Mouse (Mus musculus) midbrain, embryonic 16.5 days (tissue): ENCODE measurements around the gene Tmem43. TPM values are rescaled to one million over a fixed set of nuclear protein-coding genes. Genes with fewer than 3 reads are reported as not detected.

Source experiments
- ATAC-seq: fragments of 200-750 bp; cut with Nextera tagmentation; 2 replicates; pipeline ENCODE4 v1.8.0; 2017; ENCODE audit warnings: moderate TSS enrichment
- H3K27ac ChIP-seq: fragments of 300-500 bp; sonication (generic); 2 replicates; pipeline ENCODE4 v1.5.1; 2014; ENCODE audit warnings: mild to moderate bottlenecking, low read length, mixed read lengths
- H3K27me3 ChIP-seq: fragments of 300-500 bp; sonication (generic); 2 replicates; pipeline ENCODE4 v1.6.1; 2014; ENCODE audit warnings: low read depth, low read length, mixed read lengths; ENCODE audit not compliant: control insufficient read depth, insufficient read depth
- H3K36me3 ChIP-seq: fragments of 300-500 bp; sonication (generic); 2 replicates; pipeline ENCODE4 v1.6.1; 2014; ENCODE audit warnings: mild to moderate bottlenecking, low read length, moderate library complexity, mixed read lengths; ENCODE audit not compliant: control insufficient read depth, insufficient read depth
- H3K4me1 ChIP-seq: fragments of 300-500 bp; sonication (generic); 2 replicates; pipeline ENCODE4 v1.6.1; 2014; ENCODE audit warnings: mild to moderate bottlenecking, low read length, mixed read lengths; ENCODE audit not compliant: control insufficient read depth, insufficient read depth
- H3K4me2 ChIP-seq: fragments of 300-500 bp; sonication (generic); 2 replicates; pipeline ENCODE4 v1.6.1; 2014; ENCODE audit warnings: mild to moderate bottlenecking, low read length, mixed read lengths
- H3K4me3 ChIP-seq: fragments of 300-500 bp; sonication (generic); 2 replicates; pipeline ENCODE4 v1.5.1; 2014; ENCODE audit warnings: low read depth, mild to moderate bottlenecking, low read length, moderate library complexity, mixed read lengths
- H3K9ac ChIP-seq: fragments of 300-500 bp; sonication (generic); 2 replicates; pipeline ENCODE4 v1.6.1; 2014; ENCODE audit warnings: low read depth, low read length, mixed read lengths
- H3K9me3 ChIP-seq: fragments of 300-500 bp; sonication (generic); replicated peaks from 2 replicates; pipeline ENCODE4 v1.6.1; 2014; ENCODE audit warnings: mild to moderate bottlenecking, low read length, mixed read lengths; ENCODE audit not compliant: control insufficient read depth, poor library complexity, severe bottlenecking
- WGBS: fragments of 180-500 bp; shearing (Covaris S2); extraction: QIAGEN DNeasy Blood & Tissue Kit; methylation state at CpG from one replicate; pipeline ENCODE4 v1.1.7; 2014; 5-methylcytosine and 5-hydroxymethylcytosine counted together
- polyA plus RNA-seq: library from polyadenylated mRNA; unstranded; fragments of >200 nt; fragmentation: Nextera tagmentation; extraction: Ambion mirVana; gene quantifications from 2 replicates; pipeline ENCODE4 v1.2.1, GENCODE M21; 2015

Tmem43 gene
- polyA plus RNA-seq, 1 experiment from 2014 or later: 61.7 TPM

GRCm38 (mm10) chr6:91508041-91508440 is 34.5 kb downstream of the Tmem43 start:
- H3K27me3 ChIP-seq: no peaks in the 10 kb centered on the region
- no peak overlapping the region for H3K4me2 ChIP-seq
- H3K4me1 ChIP-seq: no peaks in the 10 kb centered on the region
- H3K4me3 ChIP-seq: no peak overlapping the region
- ATAC-seq: no peak
- 97% methylated on average over 3 of the region's 3 CpGs for WGBS
- no peak overlapping the region for H3K9ac ChIP-seq
- peaks cover 31% of the 10 kb centered on the region for H3K36me3 ChIP-seq
- no peaks in the 10 kb centered on the region; the same call in 1 of the 2 replicates for H3K9me3 ChIP-seq
- H3K27ac ChIP-seq: no peak overlapping the region

GRCm38 (mm10) chr6:91509326-91509725 is 35.8 kb downstream of the Tmem43 start:
- WGBS: 43% methylated on average over 7 of the region's 7 CpGs
- Histone ChIP-seq H3K27me3 (no peaks in the 10 kb centered on the region), H3K4me2 (no peak overlapping the region), H3K36me3 (peaks cover 18% of the 10 kb centered on the region), H3K27ac (no peak overlapping the region), H3K4me3 (no peak overlapping the region), H3K9ac (no peak overlapping the region), H3K9me3 (no peaks in the 10 kb centered on the region), H3K4me1 (peaks cover 1% of the 10 kb centered on the region)
- ATAC-seq: no peak

GRCm38 (mm10) chr6:91510211-91510610 is 36.7 kb downstream of the Tmem43 start:
- Histone ChIP-seq H3K4me3 (no peak overlapping the region), H3K9ac (no peak overlapping the region), H3K27me3 (no peaks in the 10 kb centered on the region), H3K4me1 (peaks cover 8% of the 10 kb centered on the region), H3K9me3 (no peaks in the 10 kb centered on the region), H3K36me3 (peaks cover 11% of the 10 kb centered on the region), H3K27ac (no peak overlapping the region), H3K4me2 (no peak overlapping the region)
- ATAC-seq: no peak
- 87% methylated on average over 10 of the region's 10 CpGs for WGBS

- no peak for ATAC-seq
- Histone ChIP-seq H3K4me2 (peak overlapping the region; percentile 75; the same call in 1 of the 2 replicates), H3K9ac (no peak overlapping the region)
These were observed 40.6 kb downstream of the Tmem43 start for GRCm38 (mm10) chr6:91514135-91514534.

GRCm38 (mm10) chr6:91514737-91515362 is 41.3 kb downstream of the Tmem43 start:
- peak overlapping the region; percentile 61 for H3K4me3 ChIP-seq
- peak overlapping the region; percentile 78 for H3K27ac ChIP-seq
- no peaks in the 10 kb centered on the region for H3K27me3 ChIP-seq
- no peaks in the 10 kb centered on the region for H3K9me3 ChIP-seq
- WGBS: 34% methylated on average over 10 of the region's 10 CpGs
- peak overlapping the region; percentile 75 for H3K4me2 ChIP-seq
- ATAC-seq: peak; percentile 6; the same call in 1 of the 2 replicates
- peaks cover 7% of the 10 kb centered on the region; the same call in 1 of the 2 replicates for H3K36me3 ChIP-seq
- peak overlapping the region; percentile 79 for H3K9ac ChIP-seq
- peaks cover 16% of the 10 kb centered on the region for H3K4me1 ChIP-seq

More at GRCm38 (mm10) chr6:91514135-91514534, 40.6 kb downstream of the Tmem43 start:
- H3K27ac ChIP-seq: no peak overlapping the region
- no peaks in the 10 kb centered on the region for H3K9me3 ChIP-seq
- H3K4me1 ChIP-seq: peaks cover 16% of the 10 kb centered on the region
- no peak overlapping the region for H3K4me3 ChIP-seq
- H3K36me3 ChIP-seq: peaks cover 5% of the 10 kb centered on the region; the same call in 1 of the 2 replicates
- H3K27me3 ChIP-seq: no peaks in the 10 kb centered on the region

GRCm38 (mm10) chr6:91515545-91516449 is 42.3 kb downstream of the Tmem43 start, which contains the start of the genes Xpc and Lsm3:
TSS of gene Xpc (minus strand) at chr6:91515888.
TSS of gene Lsm3 (plus strand) at chr6:91515928.
- H3K4me1 ChIP-seq: peaks cover 16% of the 10 kb centered on the region
- peak; percentile 96 for ATAC-seq
- no peaks in the 10 kb centered on the region for H3K9me3 ChIP-seq
- under 1% methylated on average over 80 of the region's 80 CpGs for WGBS
- peaks cover 7% of the 10 kb centered on the region; the same call in 1 of the 2 replicates for H3K36me3 ChIP-seq
- no peaks in the 10 kb centered on the region for H3K27me3 ChIP-seq
- H3K4me2 ChIP-seq: peak within 1 kb of the TSS; percentile 82
- H3K27ac ChIP-seq: peak within 1 kb of the TSS; percentile 78
- H3K9ac ChIP-seq: peak within 1 kb of the TSS; percentile 81
- peak within 1 kb of the TSS; percentile 61 for H3K4me3 ChIP-seq

GRCm38 (mm10) chr6:91518454-91519020 is 45.0 kb downstream of the Tmem43 start:
- no peak for ATAC-seq
- Histone ChIP-seq H3K4me1 (peaks cover 16% of the 10 kb centered on the region), H3K9ac (no peak overlapping the region), H3K27me3 (no peaks in the 10 kb centered on the region), H3K9me3 (no peaks in the 10 kb centered on the region), H3K4me2 (no peak overlapping the region), H3K36me3 (peaks cover 16% of the 10 kb centered on the region), H3K27ac (no peak overlapping the region), H3K4me3 (no peak overlapping the region)
- WGBS: 91% methylated on average over 7 of the region's 7 CpGs

- H3K27me3 ChIP-seq: no peaks in the 10 kb centered on the region
- no peak overlapping the region for H3K9ac ChIP-seq
- H3K9me3 ChIP-seq: no peaks in the 10 kb centered on the region
- ATAC-seq: no peak
- H3K4me1 ChIP-seq: no peaks in the 10 kb centered on the region
- no peak overlapping the region for H3K27ac ChIP-seq
- WGBS: 93% methylated on average over 5 of the region's 5 CpGs
- H3K36me3 ChIP-seq: peaks cover 19% of the 10 kb centered on the region
- H3K4me2 ChIP-seq: no peak overlapping the region
- no peak overlapping the region for H3K4me3 ChIP-seq
These were observed 49.3 kb downstream of the Tmem43 start for GRCm38 (mm10) chr6:91522816-91523215.
